Mouse (Mus musculus) brain, embryonic 14.5 days (tissue): ENCODE measurements around the gene Blm.

ENCODE experiments used
- CTCF ChIP-seq: fragments of 200-500 bp; IDR thresholded peaks from 2 replicates; pipeline ENCODE4 v1.5.1; 2012; ENCODE audit warnings: inconsistent platforms, mild to moderate bottlenecking, moderate library complexity, borderline replicate concordance; ENCODE audit not compliant: insufficient read depth, insufficient read length; ENCODE audit errors: extremely low read depth
- POLR2A ChIP-seq: fragments of 200-500 bp; IDR thresholded peaks from 2 replicates; pipeline ENCODE4 v1.6.1; 2012; ENCODE audit warnings: mild to moderate bottlenecking, inconsistent platforms, borderline replicate concordance; ENCODE audit not compliant: poor library complexity, insufficient read depth, insufficient read length, severe bottlenecking; ENCODE audit errors: extremely low read depth

DNA sequence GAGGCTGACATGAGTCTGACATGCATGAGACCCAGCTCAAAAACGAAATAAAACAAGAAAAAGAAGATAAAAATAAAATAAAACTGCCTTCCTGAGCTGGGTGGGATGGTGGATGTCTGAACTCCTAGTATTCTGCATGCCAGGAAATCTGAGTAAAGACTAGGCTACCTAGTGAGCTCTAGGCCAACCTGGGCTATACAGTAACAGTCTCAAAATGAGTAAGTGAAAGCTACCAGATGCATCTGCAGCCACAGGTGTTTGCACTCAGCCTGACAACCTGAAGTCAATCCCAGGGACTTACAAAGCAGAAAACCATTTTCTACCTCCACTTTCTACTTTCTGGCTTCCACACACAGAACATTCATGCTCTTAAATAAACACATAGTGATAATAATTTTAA, 45.5 kb downstream of the Blm start:
- TF ChIP-seq POLR2A (no peak), CTCF (no peak)
